Mouse (Mus musculus) bone marrow, adult 2 months (tissue): ENCODE measurements around the gene Pgam5.

Experiments used
- CTCF ChIP-seq: fragments of 200-500 bp; IDR thresholded peaks from 2 replicates; pipeline ENCODE4 v1.5.1; 2011; ENCODE audit warnings: low read length, control low read depth; ENCODE audit not compliant: control insufficient read depth, insufficient read depth
- POLR2A ChIP-seq: fragments of 200-500 bp; IDR thresholded peaks from 2 replicates; pipeline ENCODE4 v1.6.1; 2011; ENCODE audit warnings: low read depth, mild to moderate bottlenecking, control low read depth, low read length, borderline replicate concordance; ENCODE audit not compliant: control insufficient read depth

DNA sequence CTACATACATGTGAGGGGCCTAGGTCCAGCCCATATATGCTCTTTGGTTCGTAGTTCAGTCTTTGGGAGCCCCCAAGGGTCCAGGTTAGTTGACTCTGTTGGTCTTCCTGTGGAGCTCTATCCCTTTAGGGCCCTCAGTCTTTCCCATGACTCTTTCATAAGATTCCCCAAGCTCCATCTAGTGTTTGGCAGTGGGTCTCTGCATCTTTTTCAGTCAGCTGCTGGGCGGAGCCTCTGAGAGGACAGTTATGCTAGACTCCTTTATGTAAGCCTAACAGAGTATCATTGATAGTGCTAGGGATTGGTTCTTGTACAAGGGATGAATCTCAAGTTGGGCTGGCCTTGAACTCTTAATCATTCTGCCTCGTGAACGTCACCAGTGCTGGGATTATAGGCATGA is 49.4 kb downstream of the Pgam5 start:
- no peak for TF ChIP-seq POLR2A
- TF ChIP-seq CTCF: no peak
